Mouse (Mus musculus) adipocyte (in vitro differentiated cells): ENCODE measurements around the gene Fthl17b.
"Not testable (repeated sequence)": the region's sequence is repeated elsewhere in the genome, so short reads cannot be mapped to it uniquely, and the experiment has no call there.

ENCODE experiments used
- DNase-seq: peaks from one replicate; pipeline ENCODE4 v3.0.0-alpha.2; 2016; ENCODE audit warnings: low spot score

The Fthl17b gene

DNA sequence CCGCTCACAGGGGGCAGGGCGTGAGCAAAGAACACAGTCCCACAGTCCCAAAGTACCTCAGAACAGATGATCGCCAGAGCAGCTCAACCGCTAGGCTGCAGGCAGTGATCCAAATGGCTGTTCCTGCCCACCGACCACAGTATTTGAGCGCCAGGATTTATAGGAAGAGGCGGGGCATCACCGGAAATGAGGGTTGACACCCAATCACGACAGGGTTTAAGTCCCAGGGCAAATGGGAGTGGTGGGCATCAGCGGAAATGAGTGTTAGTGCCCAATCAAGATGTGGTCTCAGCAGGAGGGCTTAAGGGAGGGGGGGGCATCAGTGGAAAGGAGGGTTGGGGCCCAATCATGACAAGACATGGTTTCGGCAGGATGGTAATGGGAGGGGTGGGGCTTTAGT is at the start of gene Fthl17b:
Gene Fthl17b, minus strand, starts transcription at position 101 of the 400 bp plus-strand sequence.
- DNase-seq, result not testable (repeated sequence)

DNA sequence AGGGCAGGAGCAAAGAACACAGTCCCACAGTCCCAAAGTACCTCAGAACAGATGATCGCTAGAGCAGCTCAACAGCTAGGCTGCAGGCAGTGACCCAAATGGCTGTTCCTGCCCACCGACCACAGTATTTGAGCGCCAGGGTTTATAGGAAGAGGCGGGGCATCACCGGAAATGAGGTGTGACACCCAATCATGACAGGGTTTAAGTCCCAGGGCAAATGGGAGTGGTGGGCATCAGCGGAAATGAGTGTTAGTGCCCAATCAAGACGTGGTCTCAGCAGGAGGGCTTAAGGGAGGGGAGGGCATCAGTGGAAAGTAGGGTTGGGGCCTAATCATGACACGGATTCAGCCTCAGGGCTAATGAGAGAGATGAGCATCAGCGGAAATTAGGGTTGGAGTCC is 23.9 kb upstream of the Fthl17b start, which contains the start of gene Fthl17d:
Gene Fthl17d, minus strand, starts transcription at position 101 of the 400 bp plus-strand sequence.
- not testable (repeated sequence) for DNase-seq

- DNase-seq, result not testable (repeated sequence)
Observed at GRCm38 (mm10) chrX:8976459-8976858, 13.7 kb upstream of the Fthl17b start, which contains the start of gene Fthl17c. Fthl17c (minus strand) TSS chrX:8976559.

DNA sequence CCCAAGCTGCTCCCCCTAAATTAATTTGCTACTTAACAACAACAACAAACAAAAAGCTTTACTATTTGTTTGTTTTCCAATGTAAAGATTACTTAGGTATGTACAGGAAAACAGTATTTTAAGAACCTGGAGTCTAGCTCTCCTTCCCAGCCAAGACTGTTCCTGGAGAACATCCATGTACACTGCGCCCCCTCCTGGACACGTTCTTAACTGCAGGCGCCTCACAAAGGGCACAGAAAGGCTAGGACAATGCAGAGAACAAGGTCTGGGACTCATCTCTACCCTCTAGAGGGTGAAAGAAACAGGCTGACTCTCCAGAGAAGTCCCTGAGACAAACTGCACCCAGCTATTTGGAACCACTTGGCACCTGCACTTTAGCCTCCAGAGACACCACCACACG is 1.8 kb upstream of the Fthl17b start:
- peak; percentile 18 for DNase-seq

DNA sequence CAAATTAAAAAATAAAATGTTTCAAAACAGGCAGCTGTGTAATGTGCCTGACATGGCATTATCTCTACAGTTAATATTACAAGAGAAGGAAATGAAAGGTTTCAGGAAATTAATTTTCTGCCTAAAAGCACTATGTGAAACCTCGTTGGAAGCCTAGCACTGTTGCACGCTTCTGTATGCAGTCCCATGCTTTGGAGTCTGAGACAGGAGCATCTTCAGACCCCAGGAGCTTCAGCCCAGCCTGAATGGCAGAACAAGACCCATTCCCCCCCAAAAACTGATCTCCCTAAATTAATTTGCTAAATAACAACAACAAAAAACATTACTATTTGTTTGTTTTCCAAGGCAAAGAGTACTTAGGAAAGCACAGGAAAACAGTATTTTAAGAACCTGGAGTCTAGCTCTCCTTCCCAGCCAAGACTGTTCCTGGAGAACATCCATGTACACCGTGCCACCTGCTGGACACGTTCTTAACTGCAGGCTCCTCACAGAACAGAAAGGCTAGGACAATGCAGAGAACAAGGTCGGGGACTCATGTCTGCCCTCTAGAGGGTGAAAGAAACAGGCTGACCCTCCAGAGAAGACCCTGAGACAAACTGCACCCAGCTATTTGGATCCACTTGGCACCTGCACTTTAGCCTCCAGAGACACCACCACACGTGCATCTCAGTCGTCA is 14.5 kb downstream of the Fthl17b start:
- DNase-seq, result peak; percentile 89

- no peak for DNase-seq
Observed at GRCm38 (mm10) chrX:8944041-8944440, 18.7 kb downstream of the Fthl17b start.

- no peak for DNase-seq
Observed at GRCm38 (mm10) chrX:8927308-8927707, 35.5 kb downstream of the Fthl17b start.

- no peak for DNase-seq
Observed at GRCm38 (mm10) chrX:8921813-8922607, 40.8 kb downstream of the Fthl17b start.

- DNase-seq, result no peak
Observed at GRCm38 (mm10) chrX:8921080-8921479, 41.7 kb downstream of the Fthl17b start.
